Mouse (Mus musculus) ES-E14 (cell line): ENCODE measurements around the gene Epb42.

Experiments used
- HCFC1 ChIP-seq: IDR thresholded peaks from 2 replicates; pipeline ENCODE4 v1.6.1; 2012; ENCODE audit warnings: low read length, inconsistent platforms, borderline replicate concordance; ENCODE audit not compliant: insufficient read depth
- ZC3H11A ChIP-seq: IDR thresholded peaks from 2 replicates; pipeline ENCODE4 v1.6.1; 2012; ENCODE audit warnings: low read depth, mild to moderate bottlenecking, inconsistent platforms, low read length, borderline replicate concordance
- ZNF384 ChIP-seq: IDR thresholded peaks from 2 replicates; pipeline ENCODE4 v1.6.1; 2012; ENCODE audit warnings: low read depth, low read length, inconsistent platforms

- no peak for TF ChIP-seq ZC3H11A
- TF ChIP-seq HCFC1: no peak
- TF ChIP-seq ZNF384: no peak
These were observed 56.0 kb downstream of the Epb42 start for GRCm38 (mm10) chr2:120980861-120981260.
